Mouse (Mus musculus) heart, adult 10 weeks (tissue): ENCODE data around the gene Pop5. TPM values are rescaled to one million over a fixed set of nuclear protein-coding genes. Genes with fewer than 3 reads are reported as not detected.

Source experiments
- polyA plus RNA-seq: library from polyadenylated mRNA; stranded (reverse); fragments of 350-450 nt; fragmentation: Illumina TruSeq; extraction: RNeasy Lipid Tissue Mini Kit (QIAGEN cat#74804); gene quantifications from one replicate; pipeline ENCODE4 v1.2.3, GENCODE M21; 2014; ENCODE audit warnings: low read depth, low replicate concordance

The Pop5 gene
- 57.9 TPM for polyA plus RNA-seq

GRCm38 (mm10) chr5:115235786-115236263, at the start of gene Pop5:
Gene Pop5 (plus strand): TSS chr5:115235836.

GRCm38 (mm10) chr5:115193669-115194625, 41.7 kb upstream of the Pop5 start, which contains the start of gene Cabp1:
Gene Cabp1 (minus strand): TSS chr5:115194381.

DNA sequence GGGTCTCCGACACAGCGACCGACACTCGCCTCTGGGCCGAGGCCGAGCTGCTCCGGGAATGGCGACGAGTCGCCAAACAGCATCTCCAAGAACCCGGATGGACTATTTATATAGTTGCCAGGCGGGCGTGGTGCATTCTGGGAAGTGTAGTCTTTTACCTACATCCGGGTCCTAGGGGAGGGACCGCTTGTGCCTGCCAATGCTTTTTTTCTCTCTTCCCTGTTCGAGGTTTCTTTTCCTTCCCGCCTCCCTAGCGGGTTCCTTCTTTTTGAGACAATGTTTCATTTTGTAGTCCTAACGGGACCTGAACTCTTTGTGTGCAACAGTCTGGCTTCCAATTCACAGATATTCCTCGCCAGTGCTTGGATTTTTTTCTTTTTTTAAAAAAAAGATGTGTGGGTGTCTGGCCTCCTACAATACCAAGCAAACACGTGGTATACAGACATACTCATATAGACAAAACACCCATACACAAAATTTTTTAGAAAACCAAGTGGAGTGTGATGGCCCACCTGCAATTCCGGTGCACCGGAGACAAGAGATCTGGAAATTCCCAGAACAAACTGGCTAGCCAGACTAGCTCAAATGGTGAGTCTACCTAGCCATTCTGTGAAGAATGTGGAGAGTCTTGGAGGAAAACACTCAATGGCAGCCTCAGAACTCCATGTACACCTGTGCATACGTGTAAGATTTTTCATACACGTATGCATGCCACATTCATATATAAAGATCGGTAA, 37.3 kb downstream of the Pop5 start, which contains the start of gene Rnf10:
Gene Rnf10 (minus strand): TSS at position 87 of the 737 bp plus-strand sequence.

DNA sequence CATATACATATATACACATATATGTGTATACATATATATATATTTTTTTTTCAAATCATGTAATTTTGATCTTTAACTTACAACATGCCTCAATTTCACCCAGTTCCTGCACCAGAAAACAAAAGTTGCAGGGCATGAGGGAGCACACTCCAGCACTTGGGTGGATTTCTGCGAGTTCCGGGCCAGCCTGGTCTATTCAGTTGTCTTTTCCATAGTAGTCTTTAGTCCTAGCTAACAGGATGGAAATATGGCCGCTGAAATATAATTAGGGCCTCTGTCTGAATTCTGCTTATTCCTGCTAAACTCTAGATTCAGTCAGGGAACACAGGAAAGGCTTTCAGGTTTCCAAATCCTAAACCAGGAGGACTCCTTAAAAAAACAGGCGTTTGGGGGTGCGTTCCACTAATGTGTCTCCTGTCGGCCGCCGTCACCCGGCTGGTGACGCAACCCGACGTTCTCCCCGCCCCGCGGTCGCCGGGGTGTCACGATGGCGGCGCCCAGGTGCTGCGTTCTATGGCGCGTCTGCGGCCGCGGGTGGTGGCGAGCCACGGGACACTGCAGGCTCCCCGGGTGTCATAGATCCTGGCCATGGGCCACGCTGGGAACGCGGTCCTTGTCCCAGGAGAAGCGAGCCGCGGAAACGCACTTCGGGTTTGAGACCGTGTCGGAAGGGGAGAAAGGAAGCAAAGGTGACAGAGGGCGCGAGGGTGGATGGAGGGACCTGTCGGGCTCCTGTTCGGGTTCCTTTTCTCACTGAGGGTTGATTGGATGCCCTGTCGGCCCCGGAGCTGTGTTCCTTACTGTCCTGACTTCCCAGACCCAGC, 43.8 kb downstream of the Pop5 start, which contains the start of gene Coq5:
Gene Coq5 (plus strand): TSS at position 441 of the 824 bp plus-strand sequence.

Other genes with a start within 250 kb of the Pop5 start
- gene Sppl3, start 224.7 kb upstream of the Pop5 start, polyA plus RNA-seq = 22.3 TPM
- not detected for gene Gm10401, start 137.5 kb upstream of the Pop5 start, polyA plus RNA-seq
- 243 TPM for gene Acads, start 116.5 kb upstream of the Pop5 start, polyA plus RNA-seq
- gene Unc119b, start 100.9 kb upstream of the Pop5 start, polyA plus RNA-seq = 18.8 TPM
- 59.9 TPM for gene Mlec, start 77.7 kb upstream of the Pop5 start, polyA plus RNA-seq
- 11.9 TPM for gene Cabp1, start 41.5 kb upstream of the Pop5 start, polyA plus RNA-seq
- gene Rnf10, start 37.1 kb downstream of the Pop5 start, polyA plus RNA-seq = 267 TPM
- 119 TPM for gene Coq5, start 43.8 kb downstream of the Pop5 start, polyA plus RNA-seq
- 76.2 TPM for gene Dynll1, start 65.2 kb downstream of the Pop5 start, polyA plus RNA-seq
- gene Srsf9, start 91.3 kb downstream of the Pop5 start, polyA plus RNA-seq = 20.9 TPM
- 27.9 TPM for gene Gatc, start 105.3 kb downstream of the Pop5 start, polyA plus RNA-seq
- 33.4 TPM for gene Triap1, start 105.4 kb downstream of the Pop5 start, polyA plus RNA-seq
- 301 TPM for gene Cox6a1, start 113.1 kb downstream of the Pop5 start, polyA plus RNA-seq
- gene Msi1, start 193.8 kb downstream of the Pop5 start, polyA plus RNA-seq = 0.39 TPM
- gene Pla2g1b, start 230.4 kb downstream of the Pop5 start, polyA plus RNA-seq = not detected
- gene Sirt4, start 248.9 kb downstream of the Pop5 start, polyA plus RNA-seq = 27.2 TPM